Mouse (Mus musculus) liver, postnatal 0 days (tissue): Measurements from ENCODE around the gene Olfr780. TPM values are rescaled to one million over a fixed set of nuclear protein-coding genes. Genes with fewer than 3 reads are reported as not detected.

Source experiments
- ATAC-seq: fragments of 200-750 bp; cut with Nextera tagmentation; 2 replicates; pipeline ENCODE4 v1.8.0; 2017; ENCODE audit warnings: mild to moderate bottlenecking, moderate library complexity
- DNase-seq: peaks from one replicate; pipeline ENCODE4 v3.0.0-alpha.2; 2016
- H3K27ac ChIP-seq: fragments of 300-500 bp; sonication (generic); 2 replicates; pipeline ENCODE4 v1.5.1; 2014; ENCODE audit warnings: antibody characterized with exemption, moderate library complexity, mild to moderate bottlenecking, low read depth
- H3K27me3 ChIP-seq: fragments of 300-500 bp; sonication (generic); 2 replicates; pipeline ENCODE4 v1.6.1; 2014; ENCODE audit warnings: low read length, control low read depth, mixed read lengths; ENCODE audit not compliant: insufficient read depth
- H3K36me3 ChIP-seq: fragments of 300-500 bp; sonication (generic); replicated peaks from 2 replicates; pipeline ENCODE4 v1.6.1; 2014; ENCODE audit warnings: mild to moderate bottlenecking, control low read depth, low read length, moderate library complexity, mixed read lengths; ENCODE audit not compliant: insufficient read depth
- H3K4me1 ChIP-seq: fragments of 300-500 bp; sonication (generic); 2 replicates; pipeline ENCODE4 v1.6.1; 2014; ENCODE audit warnings: antibody characterized with exemption, mild to moderate bottlenecking, control low read depth; ENCODE audit not compliant: insufficient read depth
- H3K4me2 ChIP-seq: fragments of 300-500 bp; sonication (generic); 2 replicates; pipeline ENCODE4 v1.6.1; 2014; ENCODE audit warnings: low read depth, mild to moderate bottlenecking, low read length, moderate library complexity, mixed read lengths
- H3K4me3 ChIP-seq: fragments of 300-500 bp; sonication (generic); 2 replicates; pipeline ENCODE4 v1.5.1; 2014; ENCODE audit warnings: low read depth, low read length
- H3K9ac ChIP-seq: fragments of 300-500 bp; sonication (generic); replicated peaks from 2 replicates; pipeline ENCODE4 v1.6.1; 2014; ENCODE audit warnings: mild to moderate bottlenecking, moderate library complexity
- H3K9me3 ChIP-seq: fragments of 300-500 bp; sonication (generic); 2 replicates; pipeline ENCODE4 v1.6.1; 2016; ENCODE audit warnings: mild to moderate bottlenecking, control low read depth, low read length, mixed read lengths
- CTCF ChIP-seq: sonication (generic); IDR thresholded peaks from 2 replicates; pipeline ENCODE4 v1.5.1; 2016; ENCODE audit warnings: antibody characterized with exemption, low read depth
- EP300 ChIP-seq: IDR thresholded peaks from 2 replicates; pipeline ENCODE4 v1.6.1; 2016; ENCODE audit warnings: antibody characterized with exemption, low read depth, mild to moderate bottlenecking
- WGBS: fragments of 180-500 bp; shearing (Covaris S2); extraction: QIAGEN DNeasy Blood & Tissue Kit; methylation state at CpG from one replicate; pipeline ENCODE4 v1.1.7; 2014; ENCODE audit not compliant: insufficient replicate concordance; 5-methylcytosine and 5-hydroxymethylcytosine counted together
- polyA plus RNA-seq: library from polyadenylated mRNA; unstranded; fragments of >200 nt; fragmentation: Nextera tagmentation; extraction: Ambion mirVana; gene quantifications from 2 replicates; pipeline ENCODE4 v1.2.1, GENCODE M21; 2015

Olfr780 gene
- polyA plus RNA-seq, 1 experiment from 2014 or later, result not detected

DNA sequence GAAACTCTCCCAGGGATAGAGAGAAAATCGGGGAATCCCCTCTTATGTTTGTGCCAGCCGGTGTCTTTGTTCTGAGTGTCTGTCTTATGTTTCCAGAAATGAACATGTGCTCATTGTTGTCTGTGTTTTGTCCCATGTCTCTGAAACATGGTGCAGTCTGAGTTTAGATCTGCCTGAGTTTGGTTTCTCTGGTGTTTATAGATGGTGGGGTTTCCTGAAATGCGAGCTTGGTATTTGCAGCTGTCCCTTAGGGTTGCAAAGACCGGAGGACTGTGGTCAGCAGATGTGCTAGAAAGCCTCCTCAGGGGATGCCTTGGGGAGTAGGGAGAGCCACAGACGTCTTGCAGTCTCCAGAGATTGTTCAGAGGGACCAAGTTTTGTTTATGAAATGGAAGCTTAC lies 39.4 kb downstream of the Olfr780 start:
- WGBS, result 60% methylated on average over 5 of the region's 5 CpGs
- no peaks in the 10 kb centered on the region for H3K4me1 ChIP-seq
- H3K27ac ChIP-seq, result no peak overlapping the region
- ATAC-seq (no peak), DNase-seq (no peak)
- TF ChIP-seq EP300 (no peak), CTCF (no peak)
- H3K4me2 ChIP-seq, result no peak overlapping the region
- H3K36me3 ChIP-seq, result no peaks in the 10 kb centered on the region
- no peak overlapping the region for H3K9ac ChIP-seq
- H3K4me3 ChIP-seq, result no peak overlapping the region
- no peaks in the 10 kb centered on the region for H3K9me3 ChIP-seq
- H3K27me3 ChIP-seq, result no peaks in the 10 kb centered on the region

Other genes with a start within 250 kb of the Olfr780 start
- not detected in 2 replicates for gene Olfr766-ps1, start 249.1 kb upstream of the Olfr780 start, polyA plus RNA-seq
- gene Olfr767, start 235.2 kb upstream of the Olfr780 start, polyA plus RNA-seq, result not detected in 2 replicates
- not detected in 2 replicates for gene Olfr768, start 218.7 kb upstream of the Olfr780 start, polyA plus RNA-seq
- not detected in 2 replicates for gene Olfr769, start 200.3 kb upstream of the Olfr780 start, polyA plus RNA-seq
- gene Olfr770, start 179.1 kb upstream of the Olfr780 start, polyA plus RNA-seq, result not detected in 2 replicates
- not detected in 2 replicates for gene Olfr771, start 153.4 kb upstream of the Olfr780 start, polyA plus RNA-seq
- gene Olfr772, start 140.2 kb upstream of the Olfr780 start, polyA plus RNA-seq, result not detected in 2 replicates
- not detected in 2 replicates for gene Olfr773, start 130.7 kb upstream of the Olfr780 start, polyA plus RNA-seq
- gene Olfr774, start 81.9 kb upstream of the Olfr780 start, polyA plus RNA-seq, result not detected in 2 replicates
- not detected in 2 replicates for gene Olfr775, start 69.7 kb upstream of the Olfr780 start, polyA plus RNA-seq
- not detected in 2 replicates for gene Olfr776, start 59.0 kb upstream of the Olfr780 start, polyA plus RNA-seq
- gene Olfr777, start 46.6 kb upstream of the Olfr780 start, polyA plus RNA-seq, result not detected in 2 replicates
- not detected in 2 replicates for gene Olfr781, start 10.7 kb downstream of the Olfr780 start, polyA plus RNA-seq
- not detected in 2 replicates for gene Olfr782, start 30.7 kb downstream of the Olfr780 start, polyA plus RNA-seq
- not detected in 2 replicates for gene Olfr784, start 66.0 kb downstream of the Olfr780 start, polyA plus RNA-seq
- gene Olfr785, start 87.3 kb downstream of the Olfr780 start, polyA plus RNA-seq, result not detected in 2 replicates
- gene Olfr786, start 109.2 kb downstream of the Olfr780 start, polyA plus RNA-seq, result not detected in 2 replicates
- gene Olfr787, start 143.7 kb downstream of the Olfr780 start, polyA plus RNA-seq, result not detected in 2 replicates
- gene Olfr788, start 152.9 kb downstream of the Olfr780 start, polyA plus RNA-seq, result not detected in 2 replicates
- not detected in 2 replicates for gene Olfr789, start 166.6 kb downstream of the Olfr780 start, polyA plus RNA-seq
- gene Olfr790, start 180.4 kb downstream of the Olfr780 start, polyA plus RNA-seq, result not detected in 2 replicates
- not detected in 2 replicates for gene Olfr791, start 203.7 kb downstream of the Olfr780 start, polyA plus RNA-seq
- gene Olfr792, start 221.0 kb downstream of the Olfr780 start, polyA plus RNA-seq, result not detected in 2 replicates
- not detected in 2 replicates for gene Olfr794, start 249.5 kb downstream of the Olfr780 start, polyA plus RNA-seq